Mouse (Mus musculus): ENCODE measurements around the gene Umodl1.

Gene Umodl1

GRCm38 (mm10) chr17:30954340-30954739 is at the start of gene Umodl1:
Umodl1 (plus strand) TSS chr17:30954640.
- no peak for DNase-seq (ENCODE audit: low spot score in 2 of 2)

- DNase-seq (ENCODE audit: low spot score in 2 of 2): no peak
These were observed 46.9 kb upstream of the Umodl1 start for GRCm38 (mm10) chr17:30907577-30907976.

- no peak for DNase-seq (ENCODE audit: low spot score in 2 of 2)
These were observed 43.3 kb upstream of the Umodl1 start for GRCm38 (mm10) chr17:30910866-30911731.

GRCm38 (mm10) chr17:30911732-30912088 is 42.7 kb upstream of the Umodl1 start:
- DNase-seq (ENCODE audit: low spot score in 2 of 2): no peak

GRCm38 (mm10) chr17:30912536-30912935 is 41.9 kb upstream of the Umodl1 start:
- no peak for DNase-seq (ENCODE audit: low spot score in 2 of 2)

GRCm38 (mm10) chr17:30914264-30914663 is 40.2 kb upstream of the Umodl1 start:
- no peak for DNase-seq (ENCODE audit: low spot score in 2 of 2)

- no peak for DNase-seq (ENCODE audit: low spot score in 2 of 2)
These were observed 30.9 kb upstream of the Umodl1 start for GRCm38 (mm10) chr17:30923566-30923965.

GRCm38 (mm10) chr17:30930827-30931226 is 23.6 kb upstream of the Umodl1 start:
- no peak for DNase-seq (ENCODE audit: low spot score in 2 of 2)

- no peak for DNase-seq (ENCODE audit: low spot score in 2 of 2)
These were observed 21.6 kb upstream of the Umodl1 start for GRCm38 (mm10) chr17:30932836-30933235.

GRCm38 (mm10) chr17:30935301-30935700 is 19.1 kb upstream of the Umodl1 start:
- DNase-seq (ENCODE audit: low spot score in 2 of 2): no peak

GRCm38 (mm10) chr17:30938554-30938953 is 15.9 kb upstream of the Umodl1 start:
- DNase-seq (ENCODE audit: low spot score in 2 of 2): no peak

GRCm38 (mm10) chr17:30948382-30948781 is 6.1 kb upstream of the Umodl1 start:
- no peak for DNase-seq (ENCODE audit: low spot score in 2 of 2)

GRCm38 (mm10) chr17:30950780-30951179 is 3.7 kb upstream of the Umodl1 start:
- DNase-seq (ENCODE audit: low spot score in 2 of 2): peak in 1 of 2 experiments; percentile 76

- no peak for DNase-seq (ENCODE audit: low spot score in 2 of 2)
These were observed 2.8 kb upstream of the Umodl1 start for GRCm38 (mm10) chr17:30951600-30951999.

- no peak for DNase-seq (ENCODE audit: low spot score in 2 of 2)
These were observed 7.6 kb downstream of the Umodl1 start for GRCm38 (mm10) chr17:30961936-30962592.

- DNase-seq (ENCODE audit: low spot score in 2 of 2): no peak
These were observed 8.4 kb downstream of the Umodl1 start for GRCm38 (mm10) chr17:30962880-30963279.

GRCm38 (mm10) chr17:30969983-30970382 is 15.5 kb downstream of the Umodl1 start:
- DNase-seq (ENCODE audit: low spot score in 2 of 2): no peak

- no peak for DNase-seq (ENCODE audit: low spot score in 2 of 2)
These were observed 17.4 kb downstream of the Umodl1 start for GRCm38 (mm10) chr17:30971877-30972276.

- DNase-seq (ENCODE audit: low spot score in 2 of 2): no peak
These were observed 18.9 kb downstream of the Umodl1 start for GRCm38 (mm10) chr17:30973332-30973731.

GRCm38 (mm10) chr17:30977290-30977689 is 22.9 kb downstream of the Umodl1 start:
- DNase-seq (ENCODE audit: low spot score in 2 of 2): no peak

- DNase-seq (ENCODE audit: low spot score in 2 of 2): no peak
These were observed 24.1 kb downstream of the Umodl1 start for GRCm38 (mm10) chr17:30978556-30978955.

- DNase-seq (ENCODE audit: low spot score in 2 of 2): no peak
These were observed 29.1 kb downstream of the Umodl1 start for GRCm38 (mm10) chr17:30983521-30983920.

- DNase-seq (ENCODE audit: low spot score in 2 of 2): no peak
These were observed 35.8 kb downstream of the Umodl1 start for GRCm38 (mm10) chr17:30990254-30990653.
